Mouse (Mus musculus): ENCODE measurements around the gene Foxd2.
A peak's percentile ranks its signal among the peaks of the same experiment; 100 is the strongest.

Gene Foxd2

GRCm38 (mm10) chr4:114858426-114858825 is 50.2 kb downstream of the Foxd2 start:
- DNase-seq (ENCODE audit: inconsistent age in 2 of 2, low spot score in 1 of 2), result peak; percentile 54 to 88

All from adrenal gland, adult (tissue).